Mouse (Mus musculus) spleen, embryonic (tissue): Measurements from ENCODE around the gene Fbxo44.

ENCODE experiments used
- CTCF ChIA-PET: fragments of 350-600 bp; sonication (Branson Sonifier 250); formaldehyde crosslinking; loops from one replicate; lab custom pipeline; 2022; lab: Charles Lee

The Fbxo44 gene

GRCm38 (mm10) chr4:148131497-148132081 lies 28.7 kb downstream of the Fbxo44 start:
- CTCF ChIA-PET, result no interaction called here

GRCm38 (mm10) chr4:148130561-148131413 lies 29.5 kb downstream of the Fbxo44 start, which contains the start of gene Draxin:
Draxin (minus strand) TSS chr4:148130698.
- CTCF ChIA-PET, result no interaction called here

GRCm38 (mm10) chr4:148130133-148130532 lies 30.1 kb downstream of the Fbxo44 start, which contains the start of gene Mad2l2:
Mad2l2 (plus strand) TSS chr4:148130384.
- CTCF ChIA-PET, result no interaction called here

- CTCF ChIA-PET, result no interaction called here
Observed at GRCm38 (mm10) chr4:148128672-148129071, 31.6 kb downstream of the Fbxo44 start.

GRCm38 (mm10) chr4:148128241-148128640 lies 32.0 kb downstream of the Fbxo44 start:
- CTCF ChIA-PET, result no interaction called here

GRCm38 (mm10) chr4:148122694-148123066 lies 37.6 kb downstream of the Fbxo44 start:
- CTCF ChIA-PET, result no interaction called here

- CTCF ChIA-PET, result interaction anchor here (0.6 kb wide), 1 partner anchor 726 kb away, joined by 4 read pairs; no protein-coding TSS in a partner anchor
Observed at GRCm38 (mm10) chr4:148121982-148122693, 38.1 kb downstream of the Fbxo44 start.

GRCm38 (mm10) chr4:148121362-148121761 lies 38.9 kb downstream of the Fbxo44 start:
- CTCF ChIA-PET, result no interaction called here

GRCm38 (mm10) chr4:148120555-148120954 lies 39.7 kb downstream of the Fbxo44 start:
- CTCF ChIA-PET, result interaction anchor here (0.7 kb wide), 1 partner anchor 27 kb away, joined by 3 read pairs; no protein-coding TSS in a partner anchor

- CTCF ChIA-PET, result interaction anchor here (1.6 kb wide), 1 partner anchor 44 kb away, joined by 4 read pairs; no protein-coding TSS in a partner anchor
Observed at GRCm38 (mm10) chr4:148119578-148119977, 40.7 kb downstream of the Fbxo44 start.

- CTCF ChIA-PET, result interaction anchor here (0.8 kb wide), 1 partner anchor 46 kb away, joined by 3 read pairs; no protein-coding TSS in a partner anchor
Observed at GRCm38 (mm10) chr4:148117392-148117791, 42.9 kb downstream of the Fbxo44 start.

GRCm38 (mm10) chr4:148116657-148117056 lies 43.6 kb downstream of the Fbxo44 start:
- CTCF ChIA-PET, result interaction anchor here (0.9 kb wide), 1 partner anchor 32 kb away, joined by 4 read pairs; no protein-coding TSS in a partner anchor

GRCm38 (mm10) chr4:148115467-148115866 lies 44.8 kb downstream of the Fbxo44 start:
- CTCF ChIA-PET, result interaction anchor here (0.7 to 1.7 kb wide), 6 partner anchors 25 to 58 kb away, joined by 3 to 19 read pairs (median 6); no protein-coding TSS in a partner anchor

GRCm38 (mm10) chr4:148114758-148115391 lies 45.4 kb downstream of the Fbxo44 start:
- CTCF ChIA-PET, result interaction anchor here (0.7 to 1.7 kb wide), 6 partner anchors 26 to 58 kb away, joined by 3 to 19 read pairs (median 6); no protein-coding TSS in a partner anchor

GRCm38 (mm10) chr4:148112519-148112918 lies 47.8 kb downstream of the Fbxo44 start:
- CTCF ChIA-PET, result interaction anchor here (1.0 kb wide), 1 partner anchor 48 kb away, joined by 3 read pairs; the partner anchor contains the start of genes Fbxo2 and Fbxo44

- CTCF ChIA-PET, result interaction anchor here (0.6 to 1.1 kb wide), 2 partner anchors 58 to 61 kb away, joined by 3 to 6 read pairs; no protein-coding TSS in a partner anchor
Observed at GRCm38 (mm10) chr4:148109215-148109614, 51.1 kb downstream of the Fbxo44 start.

- CTCF ChIA-PET, result interaction anchor here (1.1 kb wide), 1 partner anchor 58 kb away, joined by 6 read pairs; no protein-coding TSS in a partner anchor
Observed at GRCm38 (mm10) chr4:148108565-148109100, 51.6 kb downstream of the Fbxo44 start.

- CTCF ChIA-PET, result no interaction called here
Observed at GRCm38 (mm10) chr4:148107621-148108291, 52.5 kb downstream of the Fbxo44 start.

- CTCF ChIA-PET, result no interaction called here
Observed at GRCm38 (mm10) chr4:148104146-148104545, 56.1 kb downstream of the Fbxo44 start.
